Mouse (Mus musculus): ENCODE results near the gene Gmnn. TPM values are rescaled to one million over a fixed set of nuclear protein-coding genes. Genes with fewer than 3 reads are reported as not detected.

Gmnn gene
- total RNA-seq, 1 experiment: 98.6 TPM

DNA sequence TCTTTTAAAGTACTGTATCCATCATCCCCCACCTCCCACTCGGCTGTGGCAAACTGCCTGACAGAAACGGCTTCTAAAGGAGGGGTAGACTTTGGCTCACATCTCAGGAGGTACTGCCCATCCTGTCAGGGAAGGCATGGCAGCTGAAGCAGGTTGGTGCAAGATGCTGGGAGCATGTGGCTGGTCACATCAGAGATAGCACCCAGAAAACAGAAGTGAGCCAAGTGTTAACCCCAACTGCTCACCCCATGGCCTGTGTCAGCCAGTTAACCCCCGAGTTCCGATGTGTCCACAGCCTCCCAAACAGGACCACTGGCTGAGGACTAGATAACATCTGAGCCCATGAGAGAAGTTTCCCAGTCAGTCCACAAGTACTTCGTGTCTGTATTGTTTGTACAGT is 46.1 kb downstream of the Gmnn start:
- H3K4me3 ChIP-seq (ENCODE audit: insufficient read depth in 1 of 2, low read depth in 1 of 2, low read length in 2 of 2, poor library complexity in 1 of 2, severe bottlenecking in 1 of 2): no peak overlapping the region
- in situ Hi-C loops (cut with MboI; ENCODE audit: low sequenced_read_pairs in 2 of 2, unreplicated experiment in 2 of 2): no loop called here
- H3K4me1 ChIP-seq (ENCODE audit: control insufficient read depth in 2 of 2, insufficient read depth in 2 of 2, low read length in 2 of 2, poor library complexity in 1 of 2): no peaks in the 10 kb centered on the region
- DNase-seq (ENCODE audit: low read depth, low spot score): no peak
- no peak overlapping the region for H3K9ac ChIP-seq (ENCODE audit: insufficient read depth, low read depth, low read length, poor library complexity, severe bottlenecking)
- TF ChIP-seq CHD2 (IDR thresholded peaks at IDR 0.05; ENCODE audit: low read depth, low read length): no peak
- no peak for TF ChIP-seq HCFC1 (IDR thresholded peaks at IDR 0.05; ENCODE audit: borderline replicate concordance, insufficient read depth, low read length)
- no peak for TF ChIP-seq ZC3H11A (IDR thresholded peaks at IDR 0.05; ENCODE audit: borderline replicate concordance, low read depth, low read length)
- TF ChIP-seq ZNF384 (IDR thresholded peaks at IDR 0.05; ENCODE audit: low read depth, low read length): no peak
- no peak for TF ChIP-seq MAFK (IDR thresholded peaks at IDR 0.05; ENCODE audit: insufficient read depth, low read depth, low read length)
- H3K9me3 ChIP-seq (ENCODE audit: control insufficient read depth, insufficient read depth, low read depth, low read length): no peaks in the 10 kb centered on the region
- no peaks in the 10 kb centered on the region for H3K36me3 ChIP-seq (ENCODE audit: control insufficient read depth, insufficient read depth, low read length, poor library complexity, severe bottlenecking)
- no peak overlapping the region for H3K27ac ChIP-seq (ENCODE audit: insufficient read depth, low read depth, low read length, poor library complexity, severe bottlenecking)

GRCm38 (mm10) chr13:24714360-24714885 is 47.3 kb downstream of the Gmnn start:
- H3K4me1 ChIP-seq (ENCODE audit: control insufficient read depth in 2 of 2, insufficient read depth in 2 of 2, low read length in 2 of 2, poor library complexity in 1 of 2): no peaks in the 10 kb centered on the region
- no peaks in the 10 kb centered on the region for H3K9me3 ChIP-seq (ENCODE audit: control insufficient read depth, insufficient read depth, low read depth, low read length)
- DNase-seq (ENCODE audit: low read depth, low spot score): no peak
- H3K9ac ChIP-seq (ENCODE audit: insufficient read depth, low read depth, low read length, poor library complexity, severe bottlenecking): no peak overlapping the region
- no peaks in the 10 kb centered on the region for H3K36me3 ChIP-seq (ENCODE audit: control insufficient read depth, insufficient read depth, low read length, poor library complexity, severe bottlenecking)
- H3K4me3 ChIP-seq (ENCODE audit: insufficient read depth in 1 of 2, low read depth in 1 of 2, low read length in 2 of 2, poor library complexity in 1 of 2, severe bottlenecking in 1 of 2): no peak overlapping the region
- no peak for TF ChIP-seq ZNF384 (IDR thresholded peaks at IDR 0.05; ENCODE audit: low read depth, low read length)
- TF ChIP-seq MAFK (IDR thresholded peaks at IDR 0.05; ENCODE audit: insufficient read depth, low read depth, low read length): no peak
- no peak for TF ChIP-seq HCFC1 (IDR thresholded peaks at IDR 0.05; ENCODE audit: borderline replicate concordance, insufficient read depth, low read length)
- TF ChIP-seq ZC3H11A (IDR thresholded peaks at IDR 0.05; ENCODE audit: borderline replicate concordance, low read depth, low read length): no peak
- TF ChIP-seq CHD2 (IDR thresholded peaks at IDR 0.05; ENCODE audit: low read depth, low read length): no peak
- in situ Hi-C loops (cut with MboI; ENCODE audit: low sequenced_read_pairs in 2 of 2, unreplicated experiment in 2 of 2): no loop called here
- H3K27ac ChIP-seq (ENCODE audit: insufficient read depth, low read depth, low read length, poor library complexity, severe bottlenecking): no peak overlapping the region

DNA sequence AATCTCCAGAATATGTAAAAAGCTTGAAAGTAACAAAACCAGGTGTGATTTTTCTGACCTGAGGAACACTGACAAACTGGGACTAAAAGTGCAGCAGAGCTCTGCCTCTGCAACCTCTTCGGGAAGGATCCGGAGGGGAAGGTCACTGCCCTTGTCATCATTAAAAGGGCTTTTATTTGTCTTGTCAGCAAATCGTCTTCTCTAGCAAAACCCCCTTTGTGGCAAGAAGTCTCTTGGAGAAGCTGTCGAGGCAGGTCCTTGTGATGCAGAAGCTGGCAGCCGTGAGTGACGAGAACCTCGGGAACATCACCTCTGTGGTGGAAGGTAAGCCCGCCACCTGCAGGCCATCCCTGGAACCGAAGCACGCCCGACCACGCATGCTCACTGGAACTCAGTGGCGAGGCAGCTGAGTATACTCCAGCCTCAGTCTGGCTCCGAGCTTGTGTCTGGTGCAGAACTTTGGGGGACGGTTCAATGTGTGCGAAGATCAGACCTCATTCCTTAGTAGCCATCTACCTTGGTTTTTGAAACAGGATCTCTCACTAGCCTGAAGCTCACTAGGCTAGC is 48.2 kb downstream of the Gmnn start:
- no peaks in the 10 kb centered on the region for H3K9me3 ChIP-seq (ENCODE audit: control insufficient read depth, insufficient read depth, low read depth, low read length)
- no peak; the same call in 1 of the 2 replicates for TF ChIP-seq ZC3H11A (IDR thresholded peaks at IDR 0.05; ENCODE audit: borderline replicate concordance, low read depth, low read length)
- TF ChIP-seq ZNF384 (IDR thresholded peaks at IDR 0.05; ENCODE audit: low read depth, low read length): no peak
- TF ChIP-seq MAFK (IDR thresholded peaks at IDR 0.05; ENCODE audit: insufficient read depth, low read depth, low read length): peak; percentile 82
- TF ChIP-seq HCFC1 (IDR thresholded peaks at IDR 0.05; ENCODE audit: borderline replicate concordance, insufficient read depth, low read length): no peak
- H3K4me1 ChIP-seq (ENCODE audit: control insufficient read depth in 2 of 2, insufficient read depth in 2 of 2, low read length in 2 of 2, poor library complexity in 1 of 2): no peaks in the 10 kb centered on the region
- in situ Hi-C loops (cut with MboI; ENCODE audit: low sequenced_read_pairs in 2 of 2, unreplicated experiment in 2 of 2): no loop called here
- H3K27ac ChIP-seq (ENCODE audit: insufficient read depth, low read depth, low read length, poor library complexity, severe bottlenecking): no peak overlapping the region
- no peaks in the 10 kb centered on the region for H3K36me3 ChIP-seq (ENCODE audit: control insufficient read depth, insufficient read depth, low read length, poor library complexity, severe bottlenecking)
- peak; percentile 68 for DNase-seq (ENCODE audit: low read depth, low spot score)
- no peak overlapping the region for H3K4me3 ChIP-seq (ENCODE audit: insufficient read depth in 1 of 2, low read depth in 1 of 2, low read length in 2 of 2, poor library complexity in 1 of 2, severe bottlenecking in 1 of 2)
- H3K9ac ChIP-seq (ENCODE audit: insufficient read depth, low read depth, low read length, poor library complexity, severe bottlenecking): peak overlapping the region; percentile 53; the same call in 1 of the 2 replicates

- no peak for DNase-seq (ENCODE audit: low read depth, low spot score)
- TF ChIP-seq MAFK (IDR thresholded peaks at IDR 0.05; ENCODE audit: insufficient read depth, low read depth, low read length) (no peak), ZC3H11A (IDR thresholded peaks at IDR 0.05; ENCODE audit: borderline replicate concordance, low read depth, low read length) (no peak), ZNF384 (IDR thresholded peaks at IDR 0.05; ENCODE audit: low read depth, low read length) (no peak), CHD2 (IDR thresholded peaks at IDR 0.05; ENCODE audit: low read depth, low read length) (no peak), HCFC1 (IDR thresholded peaks at IDR 0.05; ENCODE audit: borderline replicate concordance, insufficient read depth, low read length) (no peak)
- in situ Hi-C loops (cut with MboI; ENCODE audit: low sequenced_read_pairs in 2 of 2, unreplicated experiment in 2 of 2): no loop called here
These were observed 49.1 kb downstream of the Gmnn start for GRCm38 (mm10) chr13:24712581-24713130.

More at GRCm38 (mm10) chr13:24712581-24713130, 49.1 kb downstream of the Gmnn start:
- Histone ChIP-seq H3K9me3 (ENCODE audit: control insufficient read depth, insufficient read depth, low read depth, low read length) (no peaks in the 10 kb centered on the region), H3K4me3 (ENCODE audit: insufficient read depth in 1 of 2, low read depth in 1 of 2, low read length in 2 of 2, poor library complexity in 1 of 2, severe bottlenecking in 1 of 2) (no peak overlapping the region), H3K36me3 (ENCODE audit: control insufficient read depth, insufficient read depth, low read length, poor library complexity, severe bottlenecking) (no peaks in the 10 kb centered on the region), H3K9ac (ENCODE audit: insufficient read depth, low read depth, low read length, poor library complexity, severe bottlenecking) (no peak overlapping the region), H3K27ac (ENCODE audit: insufficient read depth, low read depth, low read length, poor library complexity, severe bottlenecking) (no peak overlapping the region), H3K4me1 (ENCODE audit: control insufficient read depth in 2 of 2, insufficient read depth in 2 of 2, low read length in 2 of 2, poor library complexity in 1 of 2) (no peaks in the 10 kb centered on the region)
